Mouse (Mus musculus) small intestine, adult 2 months (tissue): Measurements from ENCODE around the gene Tnrc6a. TPM values are rescaled to one million over a fixed set of nuclear protein-coding genes. Genes with fewer than 3 reads are reported as not detected.

Experiments
- H3K27ac ChIP-seq: fragments of 200-500 bp; 2 replicates; pipeline ENCODE4 v1.5.1; 2012; ENCODE audit warnings: low read depth, low read length, control low read depth, inconsistent platforms; ENCODE audit not compliant: insufficient read depth
- H3K27me3 ChIP-seq: fragments of 200-500 bp; 2 replicates; pipeline ENCODE4 v1.6.1; 2012; ENCODE audit warnings: mild to moderate bottlenecking, moderate library complexity, low read length, inconsistent platforms; ENCODE audit not compliant: control insufficient read depth, insufficient read depth
- H3K36me3 ChIP-seq: fragments of 200-500 bp; 2 replicates; pipeline ENCODE4 v1.6.1; 2012; ENCODE audit warnings: mild to moderate bottlenecking, low read length, control low read depth, inconsistent platforms; ENCODE audit not compliant: control insufficient read depth, insufficient read depth
- H3K4me1 ChIP-seq: fragments of 200-500 bp; 2 replicates; pipeline ENCODE4 v1.6.1; 2012; ENCODE audit warnings: low read length, inconsistent platforms, mixed read lengths; ENCODE audit not compliant: control insufficient read depth, insufficient read depth, insufficient read length
- H3K4me3 ChIP-seq: fragments of 200-500 bp; 2 replicates; pipeline ENCODE4 v1.5.1; 2012; ENCODE audit warnings: low read depth, mild to moderate bottlenecking, control low read depth, inconsistent platforms, low read length, moderate library complexity
- CTCF ChIP-seq: fragments of 200-500 bp; IDR thresholded peaks from 2 replicates; pipeline ENCODE4 v1.5.1; 2012; ENCODE audit warnings: low read depth, mild to moderate bottlenecking, control low read depth, inconsistent platforms, low read length, moderate library complexity, mixed read lengths; ENCODE audit not compliant: insufficient replicate concordance, insufficient read length; ENCODE audit errors: extremely low read depth
- POLR2A ChIP-seq: fragments of 200-500 bp; IDR thresholded peaks from 2 replicates; pipeline ENCODE4 v1.6.1; 2012; ENCODE audit warnings: low read depth, mild to moderate bottlenecking, control low read depth, inconsistent platforms, low read length, moderate library complexity
- WGBS: fragments of 180-500 bp; shearing (Covaris S2); methylation state at CpG from one replicate; pipeline ENCODE4 v1.1.7; 2018; 5-methylcytosine and 5-hydroxymethylcytosine counted together
- polyA plus RNA-seq: library from polyadenylated mRNA; depleted of rRNA; stranded (reverse); fragments of >200 nt; gene quantifications from 2 replicates; pipeline ENCODE4 v1.2.3, GENCODE M21; 2012

Tnrc6a gene
- polyA plus RNA-seq, 1 experiment, result 33.7 TPM

DNA sequence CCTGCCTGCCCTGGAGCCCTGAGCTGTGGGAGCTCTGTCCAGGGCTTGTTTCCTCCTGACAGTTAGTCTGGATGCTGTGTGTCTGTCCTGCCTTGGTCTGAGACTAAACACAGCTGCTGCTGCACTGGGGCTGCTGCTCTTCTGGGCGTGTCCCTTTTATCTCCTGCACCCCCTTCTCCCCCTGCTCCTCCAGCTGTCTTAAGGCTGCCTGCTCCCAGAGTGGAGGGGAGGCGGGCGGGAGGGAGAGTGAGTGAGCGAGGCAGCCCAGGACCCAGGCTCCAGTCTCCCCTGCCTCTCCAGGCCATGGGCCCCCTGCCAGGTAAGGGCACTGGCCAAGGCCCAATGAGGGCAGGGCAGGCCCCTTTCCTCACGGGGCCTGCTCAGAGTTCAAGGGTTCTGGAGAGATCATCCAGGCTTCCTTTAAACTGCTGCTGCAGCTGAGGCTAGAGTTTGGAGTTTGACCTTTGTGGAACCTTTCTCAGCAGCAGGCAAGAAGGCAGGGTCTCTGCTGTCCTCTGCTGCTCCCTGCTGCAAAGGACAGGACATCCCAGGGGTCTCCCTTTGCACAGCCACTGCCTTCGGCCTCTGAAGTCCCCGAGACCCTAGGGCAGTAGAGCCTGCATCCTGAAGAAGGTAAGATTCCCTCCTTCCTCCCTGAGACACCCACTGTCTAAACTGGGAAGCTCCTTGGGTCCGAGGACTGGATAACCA, 90.8 kb downstream of the Tnrc6a start, which contains the start of gene Slc5a11:
TSS of gene Slc5a11 (plus strand) at position 416 of the 711 bp plus-strand sequence.
- no peaks in the 10 kb centered on the region for H3K27me3 ChIP-seq
- WGBS, result 24% methylated on average over 8 of the region's 8 CpGs
- peaks cover 29% of the 10 kb centered on the region for H3K4me1 ChIP-seq
- H3K4me3 ChIP-seq, result peak within 1 kb of the TSS; percentile 63
- TF ChIP-seq POLR2A, result peak; percentile 48
- peak; percentile 36; the same call in 1 of the 2 replicates for TF ChIP-seq CTCF
- H3K36me3 ChIP-seq, result no peaks in the 10 kb centered on the region
- H3K27ac ChIP-seq, result peak within 1 kb of the TSS; percentile 95

DNA sequence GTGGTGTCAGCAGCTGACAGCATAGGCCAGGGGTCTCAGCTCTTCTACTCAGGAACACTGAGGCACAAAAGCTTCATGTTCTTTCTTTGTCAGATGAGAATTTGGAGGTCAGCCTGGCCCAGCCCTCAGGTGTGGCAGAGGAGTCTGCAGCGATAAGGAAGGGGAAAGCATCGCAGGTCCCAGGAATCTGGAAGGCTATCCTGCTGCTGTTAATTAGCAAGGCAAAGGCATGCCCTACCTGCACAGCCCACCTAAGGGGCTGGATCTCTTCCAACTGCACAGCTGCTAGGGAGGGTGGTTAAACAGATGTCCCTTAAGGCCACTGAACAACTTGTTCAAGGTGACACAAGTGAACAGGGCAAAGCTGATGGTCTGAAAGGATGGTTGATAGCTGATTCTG, 91.5 kb downstream of the Tnrc6a start:
- H3K4me3 ChIP-seq, result peak overlapping the region; percentile 63
- TF ChIP-seq POLR2A (no peak), CTCF (no peak)
- 24% methylated on average over 2 of the region's 2 CpGs for WGBS
- peak overlapping the region; percentile 95 for H3K27ac ChIP-seq
- H3K36me3 ChIP-seq, result no peaks in the 10 kb centered on the region
- peaks cover 31% of the 10 kb centered on the region for H3K4me1 ChIP-seq
- no peaks in the 10 kb centered on the region for H3K27me3 ChIP-seq

DNA sequence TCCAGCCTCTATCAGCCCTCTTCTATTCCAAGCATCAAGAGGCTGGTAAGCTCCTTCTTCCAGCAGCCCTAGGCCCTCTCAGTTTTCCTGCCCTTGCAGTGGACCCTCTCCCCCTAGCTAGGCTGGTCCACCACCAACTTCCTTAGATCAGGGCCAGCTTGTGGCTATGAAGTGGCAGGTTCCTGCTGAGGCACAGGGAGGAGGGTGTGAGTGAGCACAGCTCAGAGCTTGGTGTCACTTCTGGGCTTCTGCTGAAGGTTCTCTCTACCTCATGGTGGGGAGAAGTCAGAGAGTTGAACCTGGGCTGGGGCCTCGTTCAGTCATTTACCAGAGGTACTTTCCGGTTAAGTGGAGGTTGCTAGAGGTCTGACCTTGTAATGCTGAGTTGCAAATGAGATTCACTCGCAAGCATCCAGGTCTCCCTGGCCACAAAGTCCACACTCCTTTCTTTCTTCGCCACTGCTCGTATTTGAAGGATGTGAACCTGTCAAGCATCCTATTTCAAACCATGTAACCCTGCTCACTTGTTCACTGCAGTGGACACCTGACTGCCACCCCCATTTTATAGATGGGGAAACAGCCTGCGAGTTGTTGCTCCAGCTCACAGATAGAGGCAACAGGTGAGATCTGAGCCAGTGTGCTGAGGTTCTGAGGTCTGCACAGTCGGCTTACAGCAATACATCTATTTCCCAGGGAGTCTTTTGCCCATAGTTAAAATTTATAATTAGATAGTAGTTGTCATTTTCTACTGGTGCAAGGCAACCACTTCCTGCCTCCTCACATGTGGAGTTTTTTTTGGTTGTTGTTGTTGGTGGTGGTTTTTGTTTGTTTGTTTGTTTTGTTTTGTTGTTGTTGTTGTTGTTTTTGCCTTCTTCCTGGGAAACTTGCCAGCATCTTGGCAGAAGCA, 94.0 kb downstream of the Tnrc6a start:
- Histone ChIP-seq H3K36me3 (no peaks in the 10 kb centered on the region), H3K27ac (0 out of 2 replicates have a peak overlapping the region, but pooled peaks have one; percentile 6), H3K4me1 (peaks cover 25% of the 10 kb centered on the region), H3K27me3 (no peaks in the 10 kb centered on the region), H3K4me3 (0 out of 2 replicates have a peak overlapping the region, but pooled peaks have one; percentile 5)
- 70% methylated on average over 7 of the region's 7 CpGs for WGBS
- TF ChIP-seq POLR2A (no peak), CTCF (no peak)

DNA sequence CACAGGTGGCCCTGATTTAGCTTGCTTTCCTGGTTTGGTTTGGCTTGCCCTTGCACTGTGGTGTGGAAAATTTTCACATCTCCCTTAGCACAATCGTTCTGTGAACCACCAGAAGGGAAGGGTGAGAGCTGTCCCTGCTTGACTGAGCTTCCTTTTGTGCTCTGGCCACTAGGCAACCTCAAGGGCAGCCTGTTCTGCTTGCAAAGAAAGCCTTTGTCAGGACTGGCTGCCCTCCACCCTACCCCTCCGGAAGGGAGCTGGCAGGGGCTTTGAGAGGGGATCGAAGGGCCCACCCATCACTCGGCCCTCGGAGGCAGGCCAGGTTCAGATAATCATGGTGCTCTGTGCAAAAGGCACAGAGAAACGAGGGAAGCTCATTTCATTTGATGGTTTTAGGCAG, 94.9 kb downstream of the Tnrc6a start:
- WGBS, result 77% methylated on average over 6 of the region's 6 CpGs
- Histone ChIP-seq H3K4me3 (no peak overlapping the region), H3K4me1 (peaks cover 25% of the 10 kb centered on the region), H3K36me3 (no peaks in the 10 kb centered on the region), H3K27ac (no peak overlapping the region), H3K27me3 (no peaks in the 10 kb centered on the region)
- TF ChIP-seq POLR2A (no peak), CTCF (no peak)

DNA sequence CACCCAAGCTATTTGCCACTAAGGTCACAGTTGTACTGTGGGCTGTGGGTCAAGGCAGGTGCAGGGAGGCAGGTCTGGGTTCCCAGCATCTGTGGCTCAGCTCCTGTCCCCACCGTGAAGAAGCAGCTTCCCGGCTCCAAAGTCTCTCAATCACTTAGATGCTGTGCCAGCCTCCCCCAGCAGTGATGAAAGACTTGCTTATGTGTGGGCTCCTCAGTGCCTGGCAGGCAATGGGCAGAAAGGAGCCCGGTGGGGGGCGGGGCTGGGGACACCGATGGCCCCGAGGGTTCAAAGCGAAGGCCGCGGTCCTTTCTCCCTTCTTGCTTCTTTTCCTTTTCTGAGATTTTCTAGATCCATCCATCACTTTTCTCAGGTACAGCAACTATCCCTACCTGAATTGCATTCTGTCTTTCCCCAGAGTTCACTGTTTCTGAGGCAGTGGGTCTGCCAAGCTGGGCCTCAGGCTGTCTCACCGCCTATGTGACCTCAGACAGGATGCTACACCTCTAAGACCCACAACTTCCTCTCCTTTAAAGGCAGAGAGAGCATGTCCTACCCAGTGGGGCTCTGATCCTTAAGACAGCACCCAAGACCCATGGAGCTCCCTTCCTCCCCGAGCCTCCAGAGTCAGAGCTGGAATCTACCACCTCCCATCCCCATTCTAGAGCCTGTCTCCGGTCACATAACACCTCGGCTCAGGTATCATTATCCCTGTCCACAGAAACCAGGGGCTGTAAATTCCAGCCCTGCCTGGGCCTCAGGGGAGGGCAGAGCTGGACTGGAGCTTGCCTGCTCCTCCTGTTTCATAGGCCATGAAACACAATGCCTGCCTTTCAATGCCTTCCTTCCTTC, 96.3 kb downstream of the Tnrc6a start:
- Histone ChIP-seq H3K27me3 (no peaks in the 10 kb centered on the region), H3K36me3 (no peaks in the 10 kb centered on the region), H3K27ac (peak overlapping the region; percentile 18; the same call in 1 of the 2 replicates), H3K4me3 (no peak overlapping the region), H3K4me1 (peaks cover 23% of the 10 kb centered on the region; the same call in 1 of the 2 replicates)
- WGBS, result 70% methylated on average over 13 of the region's 13 CpGs
- TF ChIP-seq CTCF (no peak), POLR2A (no peak)

DNA sequence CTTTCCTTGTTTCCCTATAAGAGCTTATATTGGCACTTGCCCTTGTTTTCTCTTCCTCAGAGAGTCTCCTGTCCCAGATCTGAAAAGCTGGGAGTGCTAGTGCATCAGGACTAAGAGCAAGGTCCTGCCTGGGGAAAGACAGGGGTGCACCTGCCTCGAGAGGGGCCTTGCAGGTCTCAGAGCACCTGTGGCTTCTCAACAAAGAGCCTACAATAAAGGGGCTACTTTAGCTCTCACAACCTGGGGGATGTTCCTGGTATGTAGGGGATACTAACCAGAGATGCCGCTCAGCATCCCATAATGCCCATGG, 96.9 kb downstream of the Tnrc6a start:
- Histone ChIP-seq H3K4me3 (no peak overlapping the region), H3K27ac (no peak overlapping the region), H3K4me1 (peaks cover 24% of the 10 kb centered on the region; the same call in 1 of the 2 replicates), H3K36me3 (no peaks in the 10 kb centered on the region), H3K27me3 (no peaks in the 10 kb centered on the region)
- no peak for TF ChIP-seq POLR2A
- WGBS, result 69% methylated on average over 2 of the region's 2 CpGs
